Mouse (Mus musculus): Measurements from ENCODE around the gene Olfr19. TPM values are rescaled to one million over a fixed set of nuclear protein-coding genes. Genes with fewer than 3 reads are reported as not detected.
"Not testable (repeated sequence)": the region's sequence is repeated elsewhere in the genome, so short reads cannot be mapped to it uniquely, and the experiment has no call there.

Olfr19 gene
- total RNA-seq (2021), result not detected
- long read RNA-seq, experiment 1, result 0 reads
- long read RNA-seq, experiment 2, result 0 reads

GRCm38 (mm10) chr16:16676305-16676704, at the start of gene Olfr19:
Gene Olfr19, minus strand, starts transcription at chr16:16676405.
- intact Hi-C loops (cut with DNase I), result no loop called here
- no peak for DNase-seq

- no peak for DNase-seq
Measured at GRCm38 (mm10) chr16:16684975-16685374, 8.8 kb upstream of the Olfr19 start.

DNA sequence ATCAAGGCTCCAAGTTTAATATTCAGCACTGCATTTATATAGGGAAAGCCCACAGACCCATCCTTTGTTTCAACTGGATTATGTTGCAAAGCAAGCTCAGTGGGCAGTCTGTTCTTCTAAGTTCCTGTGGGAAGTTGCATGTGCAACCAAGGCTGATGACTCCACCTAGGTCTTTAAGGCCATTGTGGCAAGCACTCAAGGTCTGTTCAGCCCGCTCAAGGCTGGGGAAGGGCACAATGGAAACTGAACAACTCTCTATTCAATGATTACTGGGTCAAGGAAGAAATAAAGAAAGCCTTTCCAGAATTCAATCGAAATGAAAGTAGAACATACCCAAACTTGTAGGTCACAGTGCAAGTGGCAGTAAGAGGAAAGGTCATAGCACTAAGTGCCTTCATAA, 7.8 kb upstream of the Olfr19 start:
- intact Hi-C loops (cut with DNase I), result no loop called here
- no peak for DNase-seq

More at GRCm38 (mm10) chr16:16684975-16685374, 8.8 kb upstream of the Olfr19 start:
- intact Hi-C loops (cut with DNase I), result no loop called here

DNA sequence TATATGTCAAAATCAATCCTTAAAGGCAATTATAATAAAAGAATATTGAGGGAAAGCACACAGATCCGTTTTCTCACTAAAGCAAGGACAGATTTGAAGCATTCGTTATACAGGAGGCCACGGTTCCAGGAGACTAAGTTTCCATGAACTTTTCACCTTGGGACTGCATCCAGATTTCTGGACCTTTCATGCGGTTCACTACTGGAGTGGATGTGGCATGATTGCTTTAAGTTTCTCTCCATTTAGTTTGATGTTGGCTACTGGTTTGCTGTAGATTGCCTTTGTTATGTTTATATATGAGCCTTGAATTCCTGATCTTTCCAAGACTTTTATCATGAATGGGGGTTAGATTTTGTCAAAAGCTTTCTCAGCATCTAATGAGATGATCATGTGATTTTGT, 11.2 kb downstream of the Olfr19 start:
- no peak for DNase-seq
- intact Hi-C loops (cut with DNase I), result no loop called here

DNA sequence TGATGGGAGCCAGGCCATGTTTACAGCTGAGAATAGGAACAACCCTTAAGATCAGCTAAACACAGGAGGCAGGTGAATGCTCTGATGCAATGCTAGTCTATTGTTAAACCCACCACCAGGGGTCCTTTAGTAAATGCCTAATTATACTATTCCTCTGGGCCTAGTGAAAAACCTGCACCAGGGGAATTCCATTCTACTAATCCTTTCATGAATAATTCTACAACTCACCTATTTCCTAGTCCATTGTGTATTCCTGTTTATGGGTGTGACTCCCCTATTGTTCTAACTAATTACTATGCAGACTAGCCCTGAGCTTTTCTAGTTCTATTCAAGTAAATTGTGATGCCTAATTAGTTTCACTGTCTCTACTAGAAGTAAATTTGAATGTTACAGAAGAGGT, 11.7 kb downstream of the Olfr19 start:
- DNase-seq; intact Hi-C loops (cut with DNase I): not testable (repeated sequence)

GRCm38 (mm10) chr16:16645148-16645547, 31.1 kb downstream of the Olfr19 start:
- DNase-seq, result no peak
- intact Hi-C loops (cut with DNase I), result no loop called here

DNA sequence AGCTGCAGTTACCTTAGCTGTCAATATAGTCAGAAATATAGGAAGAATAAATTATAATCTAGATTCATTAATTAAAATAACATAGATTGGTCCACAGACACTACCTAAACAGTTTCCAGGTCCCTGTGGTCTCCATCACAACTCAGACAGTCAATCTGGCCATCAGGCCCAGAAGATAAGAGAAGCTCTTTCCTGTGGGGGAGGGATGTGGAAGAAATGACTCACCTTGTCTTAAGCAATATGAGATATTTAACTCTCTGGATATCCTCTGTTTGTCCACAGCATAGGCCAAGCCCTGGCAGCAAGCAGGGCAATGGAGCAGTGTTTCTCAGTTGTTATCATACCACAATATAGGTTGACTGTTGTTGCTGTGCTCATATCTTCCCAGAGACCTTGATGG, 42.5 kb downstream of the Olfr19 start:
- no peak for DNase-seq
- intact Hi-C loops (cut with DNase I), result no loop called here

Other genes starting within 250 kb of the Olfr19 start
- gene Fgd4, start 75.9 kb downstream of the Olfr19 start, total RNA-seq (2021), result 10 to 100 TPM; 41.0 to 44.3 TPM
- under 1 TPM in 1 of 2 experiments, not detected in 1; 0.45 TPM for gene Spag6l, start 153.1 kb upstream of the Olfr19 start, total RNA-seq (2021)
- gene Igll1, start 187.6 kb upstream of the Olfr19 start, total RNA-seq (2021), result not detected
- 10 to 100 TPM; 36.8 TPM for gene Top3b, start 194.3 kb upstream of the Olfr19 start, total RNA-seq (2021)
- gene Vpreb1, start 194.4 kb upstream of the Olfr19 start, total RNA-seq (2021), result under 1 TPM in 1 of 2 experiments, not detected in 1; 0.41 TPM
- gene Ppm1f, start 220.1 kb upstream of the Olfr19 start, total RNA-seq (2021), result 10 to 100 TPM; 33.4 to 35.7 TPM

All from heart, postnatal 14 days (tissue).